Comparison of ENCODE assay signal across 18 mouse cellular contexts in genomic region chr7:98774597-98774996, GRCm38 (mm10).
DNase-seq lines count a peak whose midpoint lies in the region; ATAC-seq and TF ChIP-seq lines count a peak whose summit lies in the region.
"Had no signal": no experiment of that assay in that cellular context is flagged by ENCODE, and none has a peak within 500 bp of the region (broad histone marks: within the 10 kb centered on the region; RNA-seq: fewer than 3 reads in every experiment).

No protein-coding gene starts in this region.

- no peak overlapping the region for H3K27ac ChIP-seq in gastrocnemius, adult 2 months
- H3K27ac ChIP-seq in CH12.LX (ENCODE audit: insufficient read depth, low read depth), result no peak overlapping the region
- H3K27ac ChIP-seq in kidney, embryonic 15.5 days, result no peak overlapping the region
- H3K27ac ChIP-seq: embryonic facial prominence, embryonic 15.5 days; forebrain, embryonic 12.5 days; limb, embryonic 13.5 days; stomach, embryonic 15.5 days had no signal

- TF ChIP-seq RAD21 in CH12.LX (IDR thresholded peaks at IDR 0.05; ENCODE audit: low read depth, low read length), result no peak; the same call in 1 of the 2 replicates

- no peaks in the 10 kb centered on the region for H3K79me2 ChIP-seq in CH12.LX (replicated peaks; ENCODE audit: control insufficient read depth, extremely low read depth, insufficient read depth, poor library complexity, severe bottlenecking)

- no peak overlapping the region for H3K9ac ChIP-seq in CH12.LX (ENCODE audit: insufficient read depth, low read depth)
- no peak overlapping the region for H3K9ac ChIP-seq in kidney, embryonic 15.5 days
- H3K9ac ChIP-seq: embryonic facial prominence, embryonic 15.5 days; forebrain, embryonic 12.5 days; limb, embryonic 13.5 days; stomach, embryonic 15.5 days had no signal

- H3K27me3 ChIP-seq in CH12.LX (replicated peaks), result peaks cover 29% of the 10 kb centered on the region
- peaks cover 30% of the 10 kb centered on the region for H3K27me3 ChIP-seq in kidney, embryonic 15.5 days
- H3K27me3 ChIP-seq: embryonic facial prominence, embryonic 15.5 days; stomach, embryonic 15.5 days had no signal

- dilution Hi-C loops in CH12.LX (cut with MboI; ENCODE audit: extremely low pct_ligation_motif_present, extremely low pct_unique_long_range_greater_than_20kb, low sequenced_read_pairs), result no loop called here

- TF ChIP-seq CTCF in gastrocnemius, adult 2 months (IDR thresholded peaks at IDR 0.05), result peak; percentile 42
- peak; percentile 33; the same call in 1 of the 2 replicates for TF ChIP-seq CTCF in lung, adult 2 months (IDR thresholded peaks at IDR 0.05; ENCODE audit: insufficient read depth, low read length)
- TF ChIP-seq CTCF in CH12.LX (conservative IDR thresholded peaks at IDR 0.05 in 1 of 2, IDR thresholded peaks at IDR 0.05 in 1 of 2; ENCODE audit: low read depth in 2 of 2, low read length in 2 of 2), result peak; percentile 52 to 64; a peak in 3 of 4 replicates

- no peak overlapping the region for H3K4me2 ChIP-seq in CH12.LX (ENCODE audit: insufficient read depth, low read depth, poor library complexity, severe bottlenecking)
- no peak overlapping the region for H3K4me2 ChIP-seq in kidney, embryonic 15.5 days
- H3K4me2 ChIP-seq: embryonic facial prominence, embryonic 15.5 days; forebrain, embryonic 12.5 days; limb, embryonic 13.5 days; stomach, embryonic 15.5 days had no signal

- no peaks in the 10 kb centered on the region for H3K9me3 ChIP-seq in CH12.LX (replicated peaks; ENCODE audit: low read length)
- H3K9me3 ChIP-seq in kidney, embryonic 15.5 days (replicated peaks), result no peaks in the 10 kb centered on the region
- H3K9me3 ChIP-seq: embryonic facial prominence, embryonic 15.5 days; forebrain, embryonic 12.5 days; limb, embryonic 13.5 days; stomach, embryonic 15.5 days had no signal

- TF ChIP-seq POLR2A in lung, adult 2 months (IDR thresholded peaks at IDR 0.05; ENCODE audit: borderline replicate concordance, extremely low read depth, low read depth, low read length), result no peak
- no peak for TF ChIP-seq POLR2A in CH12.LX (IDR thresholded peaks at IDR 0.05; ENCODE audit: low read depth, low read length)

- no peak for DNase-seq in gastrocnemius, adult 2 months
- no peak for DNase-seq in gastrocnemius, postnatal 10 days
- no peak for DNase-seq in lung, adult 2 months
- DNase-seq in lung, postnatal 10 days, result no peak
- DNase-seq in CH12.LX (ENCODE audit: extremely low read depth) (peak; percentile 29), ZHBTc4 (ENCODE audit: low read depth, low spot score) (peak; percentile 82)
- no peak for DNase-seq in embryo, embryonic 9.5 days (ENCODE audit: extremely low spot score)
- DNase-seq: adrenal gland, postnatal 14 days; heart, postnatal 14 days; kidney, postnatal 25 days; layer of hippocampus, postnatal 36 days; right cerebral cortex, postnatal 4 days had no signal

- H3K36me3 ChIP-seq in CH12.LX (replicated peaks in 1 of 2; ENCODE audit: control insufficient read depth in 1 of 2, insufficient read depth in 1 of 2, low read length in 1 of 2), result no peaks in the 10 kb centered on the region
- no peaks in the 10 kb centered on the region for H3K36me3 ChIP-seq in kidney, embryonic 15.5 days
- H3K36me3 ChIP-seq: embryonic facial prominence, embryonic 15.5 days; forebrain, embryonic 12.5 days; limb, embryonic 13.5 days; stomach, embryonic 15.5 days had no signal

- no peaks in the 10 kb centered on the region for H3K4me1 ChIP-seq in lung, adult 2 months (ENCODE audit: control insufficient read depth, insufficient read depth, low read length)
- H3K4me1 ChIP-seq in CH12.LX (ENCODE audit: control insufficient read depth in 1 of 2, insufficient read depth in 2 of 2), result peaks cover 16 to 46% of the 10 kb centered on the region in 2 experiments
- H3K4me1 ChIP-seq in kidney, embryonic 15.5 days, result peaks cover 52% of the 10 kb centered on the region

- intact Hi-C loops in gastrocnemius, adult 2 months (cut with DNase I), result no loop called here

- WGBS in lung, adult 2 months, result 56% methylated on average over 4 of the region's 4 CpGs
- WGBS in kidney, embryonic 15.5 days, result 66% methylated on average over 4 of the region's 4 CpGs

- no peak for ATAC-seq in kidney, embryonic 15.5 days (replicated peaks; ENCODE audit: low FRiP score)
- ATAC-seq: midbrain, embryonic 16.5 days had no signal

- no peak for TF ChIP-seq EP300 in CH12.LX (IDR thresholded peaks at IDR 0.05; ENCODE audit: low read length)

- in situ Hi-C loops in CH12.LX (cut with MboI; ENCODE audit: low pct_ligation_motif_present, low pct_unique_long_range_greater_than_20kb, low sequenced_read_pairs), result no loop called here

- no peak overlapping the region for H3K4me3 ChIP-seq in gastrocnemius, adult 2 months
- no peak overlapping the region for H3K4me3 ChIP-seq in lung, adult 2 months (replicated peaks; ENCODE audit: extremely low read depth, low read depth, low read length)
- H3K4me3 ChIP-seq in CH12.LX (replicated peaks in 1 of 3; ENCODE audit: low read depth in 2 of 3, low read length in 2 of 3, poor library complexity in 1 of 3), result no peak overlapping the region
- no peak overlapping the region for H3K4me3 ChIP-seq in kidney, embryonic 15.5 days (replicated peaks)
- H3K4me3 ChIP-seq: embryonic facial prominence, embryonic 15.5 days; forebrain, embryonic 12.5 days; limb, embryonic 13.5 days; stomach, embryonic 15.5 days had no signal

TF ChIP-seq in CH12.LX, 34 proteins besides CTCF, POLR2A, EP300 and RAD21:
- TF ChIP-seq MEF2A (IDR thresholded peaks at IDR 0.05; ENCODE audit: borderline replicate concordance, low read depth, low read length) (no peak), ETS1 (conservative IDR thresholded peaks at IDR 0.05; ENCODE audit: low read depth, low read length) (no peak), GABPA (IDR thresholded peaks at IDR 0.05; ENCODE audit: insufficient replicate concordance, low read depth, low read length) (no peak), MYC (IDR thresholded peaks at IDR 0.05; ENCODE audit: low read depth, low read length) (no peak), MAFK (IDR thresholded peaks at IDR 0.05; ENCODE audit: insufficient replicate concordance, low read length) (no peak), CHD1 (IDR thresholded peaks at IDR 0.05; ENCODE audit: low read depth, low read length) (no peak), MAZ (IDR thresholded peaks at IDR 0.05; ENCODE audit: low read depth, low read length) (no peak), NRF1 (IDR thresholded peaks at IDR 0.05; ENCODE audit: low read depth, low read length) (no peak), RCOR1 (conservative IDR thresholded peaks at IDR 0.05; ENCODE audit: low read depth, low read length) (no peak), SIN3A (IDR thresholded peaks at IDR 0.05; ENCODE audit: low read length) (peak; percentile 54; the same call in 1 of the 2 replicates), POLR2AphosphoS2 (IDR thresholded peaks at IDR 0.05; ENCODE audit: low read depth, low read length) (no peak), IRF4 (IDR thresholded peaks at IDR 0.05; ENCODE audit: low read depth, low read length) (no peak), SMC3 (IDR thresholded peaks at IDR 0.05; ENCODE audit: low read depth, low read length) (peak; percentile 32), NELFE (IDR thresholded peaks at IDR 0.05; ENCODE audit: low read depth, low read length) (no peak), MXI1 (IDR thresholded peaks at IDR 0.05; ENCODE audit: low read depth, low read length) (no peak), TBP (conservative IDR thresholded peaks at IDR 0.05; ENCODE audit: low read depth, low read length) (no peak), UBTF (IDR thresholded peaks at IDR 0.05; ENCODE audit: low read depth, low read length) (no peak)
TF ChIP-seq in CH12.LX: peak in this region for 2.

Comparison
In these comparisons a context has a peak if more than half of its experiments do, and no peak if none do; other contexts are left out.
1. DNase-seq: peak in CH12.LX (single experiment) and ZHBTc4 (single experiment); none in gastrocnemius, adult 2 months (single experiment), gastrocnemius, postnatal 10 days (single experiment), lung, adult 2 months (single experiment), lung, postnatal 10 days (single experiment) and embryo, embryonic 9.5 days (single experiment).
2. Peak in every context shown above with its lines, with median percentiles within 50 percentile points of each other: CTCF ChIP-seq.